Mouse (Mus musculus) neural tube, embryonic 14.5 days (tissue): ENCODE data around the gene Smoc1. TPM values are rescaled to one million over a fixed set of nuclear protein-coding genes. Genes with fewer than 3 reads are reported as not detected.

Experiments used
- ATAC-seq: fragments of 200-750 bp; cut with Nextera tagmentation; 2 replicates; pipeline ENCODE4 v1.8.0; 2017; ENCODE audit warnings: low read depth, mild to moderate bottlenecking, moderate TSS enrichment, moderate library complexity
- H3K27ac ChIP-seq: fragments of 300-500 bp; sonication (generic); 2 replicates; pipeline ENCODE4 v1.5.1; 2014; ENCODE audit warnings: low read depth, mild to moderate bottlenecking, control low read depth, low read length, moderate library complexity, mixed read lengths
- H3K27me3 ChIP-seq: fragments of 300-500 bp; sonication (generic); 2 replicates; pipeline ENCODE4 v1.6.1; 2014; ENCODE audit warnings: low read length; ENCODE audit not compliant: control insufficient read depth, insufficient read depth
- H3K36me3 ChIP-seq: fragments of 300-500 bp; sonication (generic); 2 replicates; pipeline ENCODE4 v1.6.1; 2014; ENCODE audit warnings: low read length, mixed read lengths; ENCODE audit not compliant: control insufficient read depth, insufficient read depth
- H3K4me1 ChIP-seq: fragments of 300-500 bp; sonication (generic); 2 replicates; pipeline ENCODE4 v1.6.1; 2014; ENCODE audit warnings: low read length; ENCODE audit not compliant: control insufficient read depth, insufficient read depth
- H3K4me2 ChIP-seq: fragments of 300-500 bp; sonication (generic); 2 replicates; pipeline ENCODE4 v1.6.1; 2014; ENCODE audit warnings: mild to moderate bottlenecking, low read depth, low read length, control low read depth
- H3K4me3 ChIP-seq: fragments of 300-500 bp; sonication (generic); 2 replicates; pipeline ENCODE4 v1.5.1; 2014; ENCODE audit warnings: low read depth, low read length, control low read depth, mixed read lengths
- H3K9ac ChIP-seq: fragments of 300-500 bp; sonication (generic); replicated peaks from 2 replicates; pipeline ENCODE4 v1.6.1; 2014; ENCODE audit warnings: low read depth, mild to moderate bottlenecking, control low read depth, low read length, mixed read lengths
- H3K9me3 ChIP-seq: fragments of 300-500 bp; sonication (generic); 2 replicates; pipeline ENCODE4 v1.6.1; 2016; ENCODE audit warnings: low read length; ENCODE audit not compliant: control insufficient read depth
- whole genome bisulfite sequencing: fragments of 180-500 bp; shearing (Covaris S2); extraction: QIAGEN DNeasy Blood & Tissue Kit; methylation state at CpG from one replicate; pipeline ENCODE4 v1.1.7; 2014; 5-methylcytosine and 5-hydroxymethylcytosine counted together
- polyA plus RNA-seq: library from polyadenylated mRNA; unstranded; fragments of >200 nt; fragmentation: Nextera tagmentation; extraction: Ambion mirVana; gene quantifications from 2 replicates; pipeline ENCODE4 v1.2.1, GENCODE M21; 2014

The Smoc1 gene
- 10.1 and 11.0 TPM in 2 replicates for polyA plus RNA-seq

DNA sequence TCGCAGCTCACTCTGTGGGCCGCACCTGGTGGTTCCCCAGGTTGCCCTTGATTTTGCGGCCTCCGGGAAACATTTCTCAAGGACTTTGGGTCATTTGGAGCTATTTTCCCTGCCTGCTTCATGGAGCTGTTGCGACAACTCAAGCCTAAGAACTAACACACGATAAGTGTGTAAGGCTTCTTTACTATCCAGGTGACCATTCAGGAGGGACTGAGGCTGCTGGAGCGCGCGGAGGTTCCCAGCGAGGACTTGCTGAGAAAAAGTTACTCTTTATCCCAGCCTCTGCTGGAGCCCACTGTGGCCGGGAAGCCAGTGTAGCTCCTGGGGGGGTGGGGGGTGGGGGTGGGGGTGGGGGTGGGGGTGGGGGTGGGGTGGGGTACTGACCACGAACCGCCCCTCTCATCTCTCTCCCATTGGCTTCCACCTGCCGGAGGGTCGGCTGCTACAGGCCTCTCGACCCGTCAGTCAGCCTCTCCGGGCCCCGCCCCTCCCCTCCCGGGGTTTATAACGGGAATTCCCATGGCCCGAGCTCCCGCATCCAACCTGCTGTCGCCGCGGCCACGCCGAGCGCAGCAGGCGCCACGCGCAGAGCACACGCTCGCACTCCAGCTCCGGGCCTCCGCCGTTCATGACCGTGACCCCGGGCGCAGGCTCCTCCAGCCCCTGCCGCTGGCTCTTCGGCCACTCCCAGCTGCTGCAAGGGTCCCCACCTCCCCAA, at the start of gene Smoc1:
Smoc1 (plus strand) TSS at position 532 of the 718 bp plus-strand sequence.
- Histone ChIP-seq H3K36me3 (no peaks in the 10 kb centered on the region), H3K4me1 (peaks cover 15% of the 10 kb centered on the region; the same call in 1 of the 2 replicates), H3K27me3 (no peaks in the 10 kb centered on the region), H3K4me3 (peak within 1 kb of the TSS; percentile 68), H3K4me2 (peak within 1 kb of the TSS; percentile 92), H3K27ac (peak within 1 kb of the TSS; percentile 28; the same call in 1 of the 2 replicates), H3K9ac (peak within 1 kb of the TSS; percentile 72), H3K9me3 (no peaks in the 10 kb centered on the region)
- 4% methylated on average over 35 of the region's 42 CpGs for WGBS
- peak; percentile 94 for ATAC-seq

DNA sequence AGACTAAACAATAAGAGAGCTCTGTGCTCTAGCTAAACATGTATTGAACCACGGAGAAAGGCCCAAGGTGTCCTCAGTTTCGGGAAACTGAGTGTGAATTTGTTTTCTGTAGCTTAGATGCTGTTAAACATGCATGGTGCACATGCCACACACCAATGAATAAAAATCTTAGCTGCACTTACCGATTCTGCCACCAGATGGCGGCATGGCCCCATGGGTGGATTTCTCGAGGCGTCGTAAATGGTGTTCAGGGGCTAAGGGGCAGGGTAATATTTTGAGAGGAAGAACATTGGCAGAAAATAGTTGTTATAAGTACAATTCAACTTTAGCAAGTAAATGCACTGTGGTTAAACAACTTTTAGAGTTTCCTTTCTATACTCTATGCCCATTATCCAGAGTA, 44.3 kb upstream of the Smoc1 start:
- no peaks in the 10 kb centered on the region for H3K4me1 ChIP-seq
- no peak overlapping the region for H3K4me3 ChIP-seq
- no peaks in the 10 kb centered on the region for H3K9me3 ChIP-seq
- 1% methylated on average over 7 of the region's 7 CpGs for WGBS
- no peak overlapping the region for H3K4me2 ChIP-seq
- no peaks in the 10 kb centered on the region for H3K36me3 ChIP-seq
- H3K27me3 ChIP-seq = no peaks in the 10 kb centered on the region
- H3K9ac ChIP-seq = no peak overlapping the region
- no peak overlapping the region for H3K27ac ChIP-seq
- no peak for ATAC-seq

DNA sequence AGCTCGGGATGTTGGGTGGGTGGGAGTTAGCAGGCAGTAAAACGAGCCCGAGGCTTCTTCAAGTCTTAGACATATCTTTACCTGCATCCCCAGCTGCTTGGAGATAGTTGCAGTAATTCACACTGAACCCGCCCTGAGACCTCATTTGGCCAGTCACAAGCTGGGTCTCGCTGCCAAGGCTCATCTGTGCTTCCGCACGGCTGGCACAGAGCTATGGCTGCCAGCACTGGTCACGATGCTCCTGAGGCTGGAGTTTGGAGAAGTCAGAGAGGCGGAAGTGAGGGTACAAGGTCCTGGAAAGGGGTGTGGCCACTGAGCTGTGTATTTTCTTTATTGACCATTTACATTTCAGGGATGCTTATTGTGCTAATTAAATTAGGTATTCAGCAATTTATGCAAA, 42.9 kb upstream of the Smoc1 start:
- no peaks in the 10 kb centered on the region for H3K4me1 ChIP-seq
- 73% methylated on average over 9 of the region's 9 CpGs for WGBS
- no peak for ATAC-seq

DNA sequence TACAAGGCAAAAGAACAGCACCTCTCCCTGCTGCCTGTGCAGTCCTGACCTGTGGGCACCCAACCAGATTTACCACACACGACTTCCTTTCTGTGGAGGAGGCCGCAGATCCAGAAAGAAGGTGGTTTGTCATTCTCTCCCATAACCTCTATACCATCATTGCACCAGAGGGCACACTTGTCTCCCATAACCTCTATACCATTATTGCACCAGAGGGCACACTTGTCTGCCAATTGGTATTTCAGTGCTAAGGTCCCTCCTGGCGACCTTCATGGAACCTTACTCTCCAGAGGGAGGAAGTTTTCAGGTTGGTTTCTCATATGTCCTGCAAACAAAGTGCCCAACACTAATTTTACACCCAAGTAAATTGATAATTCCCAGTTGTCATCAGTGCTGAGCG, 40.0 kb upstream of the Smoc1 start:
- no peaks in the 10 kb centered on the region for H3K4me1 ChIP-seq
- no peaks in the 10 kb centered on the region for H3K27me3 ChIP-seq
- H3K9me3 ChIP-seq = no peaks in the 10 kb centered on the region
- no peak for ATAC-seq
- H3K4me2 ChIP-seq = no peak overlapping the region
- H3K4me3 ChIP-seq = no peak overlapping the region
- no peak overlapping the region for H3K27ac ChIP-seq
- WGBS = 89% methylated on average over 4 of the region's 4 CpGs
- H3K9ac ChIP-seq = no peak overlapping the region
- no peaks in the 10 kb centered on the region for H3K36me3 ChIP-seq

More for the DNA sequence above, 42.9 kb upstream of the Smoc1 start:
- H3K27ac ChIP-seq = no peak overlapping the region
- no peaks in the 10 kb centered on the region for H3K27me3 ChIP-seq
- H3K4me2 ChIP-seq = no peak overlapping the region
- no peak overlapping the region for H3K9ac ChIP-seq
- no peak overlapping the region for H3K4me3 ChIP-seq
- no peaks in the 10 kb centered on the region for H3K36me3 ChIP-seq
- no peaks in the 10 kb centered on the region for H3K9me3 ChIP-seq

DNA sequence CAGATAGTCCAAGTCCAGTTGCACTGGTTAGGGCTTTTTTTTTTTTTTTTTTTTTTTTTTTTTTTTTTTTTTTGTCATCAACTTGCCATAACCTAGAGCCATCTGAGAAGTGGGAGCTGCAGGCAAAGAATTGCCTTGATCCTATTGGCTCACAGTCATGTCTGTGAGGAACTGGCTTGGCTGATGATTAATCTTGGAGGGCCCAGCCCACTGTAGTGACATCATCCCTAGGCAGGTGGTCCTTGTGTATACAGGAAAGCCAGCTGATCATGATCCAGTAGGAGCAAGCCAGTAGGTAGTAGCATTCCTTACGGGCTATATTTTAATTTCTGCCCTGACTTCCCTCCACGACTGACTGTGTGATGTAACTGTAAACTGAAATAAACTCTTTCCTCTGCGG, 38.3 kb upstream of the Smoc1 start:
- Histone ChIP-seq H3K27me3 (no peaks in the 10 kb centered on the region), H3K4me3 (no peak overlapping the region), H3K36me3 (no peaks in the 10 kb centered on the region), H3K27ac (no peak overlapping the region), H3K4me1 (no peaks in the 10 kb centered on the region), H3K9me3 (no peaks in the 10 kb centered on the region), H3K9ac (no peak overlapping the region), H3K4me2 (no peak overlapping the region)
- no peak for ATAC-seq
- 90% methylated on average over 3 of the region's 3 CpGs for WGBS

DNA sequence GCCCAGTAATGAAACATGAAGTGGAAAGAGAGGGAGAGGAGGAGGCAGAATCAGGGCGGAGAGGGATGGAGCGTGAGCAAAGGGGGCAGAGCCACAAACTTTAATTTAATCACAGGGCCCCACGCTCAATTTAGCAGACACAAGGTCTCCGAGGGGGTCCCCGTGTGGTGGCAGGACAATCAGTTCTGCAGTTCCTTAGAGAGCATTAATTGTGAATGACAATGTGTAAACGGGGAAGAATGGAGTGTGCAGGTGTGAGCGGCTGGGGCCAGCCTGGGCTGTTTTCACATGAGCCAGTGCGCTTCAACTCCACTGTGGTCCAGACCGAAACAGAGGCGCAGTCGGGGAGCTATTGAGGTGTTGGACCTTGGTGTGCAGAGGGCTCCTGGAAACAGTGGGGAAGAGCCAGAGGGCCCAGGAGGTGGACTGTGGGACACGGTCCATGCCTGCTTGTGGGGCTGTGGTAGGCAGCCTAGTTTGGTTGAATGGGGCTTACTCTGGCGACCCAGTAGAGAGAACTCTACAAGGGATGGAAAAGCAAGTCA, 35.6 kb upstream of the Smoc1 start:
- 39% methylated on average over 13 of the region's 13 CpGs for WGBS
- Histone ChIP-seq H3K27me3 (no peaks in the 10 kb centered on the region), H3K4me3 (no peak overlapping the region), H3K4me1 (no peaks in the 10 kb centered on the region), H3K4me2 (no peak overlapping the region), H3K9me3 (no peaks in the 10 kb centered on the region), H3K9ac (no peak overlapping the region), H3K36me3 (no peaks in the 10 kb centered on the region), H3K27ac (no peak overlapping the region)
- ATAC-seq = no peak

DNA sequence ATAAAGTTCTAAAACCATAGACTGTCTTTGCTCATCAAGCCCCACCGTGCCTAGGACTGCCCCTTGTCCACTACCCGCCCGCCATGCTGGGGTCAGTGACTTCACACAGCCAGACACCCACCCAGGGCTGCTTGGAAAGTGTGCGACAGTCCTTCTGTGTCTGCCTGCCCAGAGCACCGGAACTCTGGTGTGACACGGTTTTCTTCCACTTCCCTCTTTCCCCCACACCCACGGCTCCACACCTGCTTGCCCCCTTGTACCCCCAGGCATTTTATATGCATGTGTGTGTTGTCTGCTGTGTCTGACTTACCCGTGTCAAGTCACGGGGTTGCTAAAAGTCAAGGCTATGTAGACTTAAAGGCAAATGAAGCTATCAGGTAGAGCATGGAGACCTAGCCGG, 34.8 kb upstream of the Smoc1 start:
- H3K27me3 ChIP-seq = no peaks in the 10 kb centered on the region
- no peak overlapping the region for H3K4me2 ChIP-seq
- no peak overlapping the region for H3K4me3 ChIP-seq
- no peak for ATAC-seq
- H3K9ac ChIP-seq = no peak overlapping the region
- 86% methylated on average over 10 of the region's 10 CpGs for WGBS
- H3K9me3 ChIP-seq = no peaks in the 10 kb centered on the region
- no peaks in the 10 kb centered on the region for H3K36me3 ChIP-seq
- H3K27ac ChIP-seq = no peak overlapping the region
- H3K4me1 ChIP-seq = no peaks in the 10 kb centered on the region

DNA sequence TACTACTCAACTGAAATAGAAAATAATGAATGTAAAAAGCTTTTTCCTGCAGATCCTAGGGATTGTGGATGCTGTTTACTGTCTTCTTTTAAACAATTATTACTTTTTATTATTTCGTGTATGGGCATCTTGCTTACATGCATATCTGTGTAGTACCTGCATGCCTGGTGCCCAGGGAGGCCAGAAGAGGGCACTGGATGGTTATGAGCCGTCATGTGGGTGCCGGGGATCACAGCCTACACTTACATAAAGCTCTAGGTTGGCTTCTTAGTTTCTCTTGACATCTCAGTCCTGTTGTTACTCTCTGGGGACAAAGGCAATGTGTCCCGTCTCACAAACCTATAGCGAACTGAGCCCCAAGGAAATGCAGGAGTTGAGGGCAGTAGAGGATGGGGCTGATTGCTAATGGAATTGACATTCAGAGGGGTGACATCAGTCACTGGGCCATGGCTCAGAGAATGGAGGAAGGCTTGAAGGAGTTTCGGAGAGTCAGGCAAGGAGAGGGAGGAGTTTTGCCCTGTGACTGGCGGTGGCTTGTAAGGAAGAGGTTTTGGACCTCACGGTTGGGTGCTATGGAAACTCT, 34.0 kb upstream of the Smoc1 start:
- H3K27ac ChIP-seq = no peak overlapping the region
- H3K4me2 ChIP-seq = no peak overlapping the region
- H3K9ac ChIP-seq = no peak overlapping the region
- no peaks in the 10 kb centered on the region for H3K9me3 ChIP-seq
- no peak overlapping the region for H3K4me3 ChIP-seq
- H3K27me3 ChIP-seq = no peaks in the 10 kb centered on the region
- 86% methylated on average over 8 of the region's 8 CpGs for WGBS
- H3K4me1 ChIP-seq = no peaks in the 10 kb centered on the region
- no peaks in the 10 kb centered on the region for H3K36me3 ChIP-seq
- ATAC-seq = no peak

DNA sequence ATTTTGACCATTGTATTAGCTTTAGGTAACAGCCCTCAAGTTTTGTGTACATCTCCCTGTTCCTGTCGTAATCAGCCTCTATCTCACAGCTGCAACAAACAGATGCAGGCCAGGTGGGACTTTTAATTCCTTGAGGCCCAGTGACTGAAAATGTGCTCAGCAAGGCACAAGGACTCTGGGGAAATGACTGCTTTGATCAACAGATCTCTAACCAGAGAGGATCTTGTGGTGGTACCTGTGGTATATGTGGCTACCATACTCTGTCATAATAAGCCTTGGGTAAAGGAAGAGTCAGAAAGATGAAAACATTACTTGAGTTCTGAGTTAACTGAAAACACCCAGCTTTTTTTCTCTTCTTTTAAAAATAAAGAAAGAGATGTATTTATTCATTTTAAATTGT, 32.8 kb upstream of the Smoc1 start:
- Histone ChIP-seq H3K36me3 (no peaks in the 10 kb centered on the region), H3K9me3 (no peaks in the 10 kb centered on the region)

More for the DNA sequence above, 32.8 kb upstream of the Smoc1 start:
- no peaks in the 10 kb centered on the region for H3K4me1 ChIP-seq
- no peak overlapping the region for H3K4me2 ChIP-seq
- no peak overlapping the region for H3K9ac ChIP-seq
- no peak overlapping the region for H3K4me3 ChIP-seq
- H3K27me3 ChIP-seq = no peaks in the 10 kb centered on the region
- H3K27ac ChIP-seq = no peak overlapping the region
- WGBS = 81% methylated on average over 1 of the region's 1 CpGs
- ATAC-seq = no peak
